Mouse (Mus musculus): ENCODE measurements around the gene Rab11fip4.
A peak's percentile ranks its signal among the peaks of the same experiment; 100 is the strongest.

Rab11fip4 gene

GRCm38 (mm10) chr11:79704318-79705150 lies 113.5 kb downstream of the Rab11fip4 start:
- peak; percentile 87 for ATAC-seq (ENCODE audit: insufficient number of reproducible peaks, low FRiP score, low TSS enrichment)

GRCm38 (mm10) chr11:79707084-79707483 lies 116.1 kb downstream of the Rab11fip4 start:
- no peak for ATAC-seq (ENCODE audit: insufficient number of reproducible peaks, low FRiP score, low TSS enrichment)

- ATAC-seq (ENCODE audit: insufficient number of reproducible peaks, low FRiP score, low TSS enrichment): peak; percentile 57; the same call in 1 of the 2 replicates
Measured at GRCm38 (mm10) chr11:79710868-79711765, 120.1 kb downstream of the Rab11fip4 start.

GRCm38 (mm10) chr11:79711766-79712369 lies 120.9 kb downstream of the Rab11fip4 start:
- ATAC-seq (ENCODE audit: insufficient number of reproducible peaks, low FRiP score, low TSS enrichment): no peak

- ATAC-seq (ENCODE audit: insufficient number of reproducible peaks, low FRiP score, low TSS enrichment): no peak
Measured at GRCm38 (mm10) chr11:79713184-79713583, 122.2 kb downstream of the Rab11fip4 start.

GRCm38 (mm10) chr11:79713678-79714077 lies 122.7 kb downstream of the Rab11fip4 start:
- ATAC-seq (ENCODE audit: insufficient number of reproducible peaks, low FRiP score, low TSS enrichment): no peak

GRCm38 (mm10) chr11:79714082-79714742 lies 123.2 kb downstream of the Rab11fip4 start:
- ATAC-seq (ENCODE audit: insufficient number of reproducible peaks, low FRiP score, low TSS enrichment): no peak

GRCm38 (mm10) chr11:79714743-79715110 lies 123.7 kb downstream of the Rab11fip4 start:
- no peak for ATAC-seq (ENCODE audit: insufficient number of reproducible peaks, low FRiP score, low TSS enrichment)

GRCm38 (mm10) chr11:79715316-79715715 lies 124.3 kb downstream of the Rab11fip4 start:
- ATAC-seq (ENCODE audit: insufficient number of reproducible peaks, low FRiP score, low TSS enrichment): no peak

- no peak for ATAC-seq (ENCODE audit: insufficient number of reproducible peaks, low FRiP score, low TSS enrichment)
Measured at GRCm38 (mm10) chr11:79715733-79716452, 124.9 kb downstream of the Rab11fip4 start.

- ATAC-seq (ENCODE audit: insufficient number of reproducible peaks, low FRiP score, low TSS enrichment): no peak
Measured at GRCm38 (mm10) chr11:79716453-79716749, 125.4 kb downstream of the Rab11fip4 start.

- ATAC-seq (ENCODE audit: insufficient number of reproducible peaks, low FRiP score, low TSS enrichment): no peak
Measured at GRCm38 (mm10) chr11:79717271-79717670, 126.3 kb downstream of the Rab11fip4 start.

GRCm38 (mm10) chr11:79717801-79718200 lies 126.8 kb downstream of the Rab11fip4 start:
- ATAC-seq (ENCODE audit: insufficient number of reproducible peaks, low FRiP score, low TSS enrichment): no peak

- no peak for ATAC-seq (ENCODE audit: insufficient number of reproducible peaks, low FRiP score, low TSS enrichment)
Measured at GRCm38 (mm10) chr11:79718202-79718601, 127.2 kb downstream of the Rab11fip4 start.

GRCm38 (mm10) chr11:79718829-79719346 lies 127.9 kb downstream of the Rab11fip4 start:
- no peak for ATAC-seq (ENCODE audit: insufficient number of reproducible peaks, low FRiP score, low TSS enrichment)

GRCm38 (mm10) chr11:79720737-79721136 lies 129.7 kb downstream of the Rab11fip4 start:
- no peak for ATAC-seq (ENCODE audit: insufficient number of reproducible peaks, low FRiP score, low TSS enrichment)

- ATAC-seq (ENCODE audit: insufficient number of reproducible peaks, low FRiP score, low TSS enrichment): no peak
Measured at GRCm38 (mm10) chr11:79722811-79723210, 131.8 kb downstream of the Rab11fip4 start.

GRCm38 (mm10) chr11:79725005-79725404 lies 134.0 kb downstream of the Rab11fip4 start:
- no peak for ATAC-seq (ENCODE audit: insufficient number of reproducible peaks, low FRiP score, low TSS enrichment)

- peak; percentile 85 for ATAC-seq (ENCODE audit: insufficient number of reproducible peaks, low FRiP score, low TSS enrichment)
Measured at GRCm38 (mm10) chr11:79729231-79730047, 138.4 kb downstream of the Rab11fip4 start.
